Mouse (Mus musculus) CH12.LX (cell line): ENCODE data around the gene Bmp7.

Source experiments
- POLR2A ChIP-seq: IDR thresholded peaks from 2 replicates; pipeline ENCODE4 v1.6.1; 2011; ENCODE audit warnings: low read depth, mild to moderate bottlenecking, improper control_type of control experiment, low read length
- SMC3 ChIP-seq: IDR thresholded peaks from 2 replicates; pipeline ENCODE4 v1.6.1; 2011; ENCODE audit warnings: low read depth, low read length, improper control_type of control experiment

GRCm38 (mm10) chr2:172842306-172842705 is 97.8 kb downstream of the Bmp7 start:
- no peak for TF ChIP-seq POLR2A
- TF ChIP-seq SMC3 = no peak
